Mouse (Mus musculus) frontal cortex, adult (tissue): ENCODE results near the gene Prkcg.
A peak's percentile ranks its signal among the peaks of the same experiment; 100 is the strongest.

Source experiments
- ATAC-seq: cut with Nextera tagmentation; 2 replicates; pipeline ENCODE4 v1.9.2; 2017; ENCODE audit warnings: mild to moderate bottlenecking, moderate library complexity, mixed read lengths; ENCODE audit not compliant: low TSS enrichment

Prkcg gene

DNA sequence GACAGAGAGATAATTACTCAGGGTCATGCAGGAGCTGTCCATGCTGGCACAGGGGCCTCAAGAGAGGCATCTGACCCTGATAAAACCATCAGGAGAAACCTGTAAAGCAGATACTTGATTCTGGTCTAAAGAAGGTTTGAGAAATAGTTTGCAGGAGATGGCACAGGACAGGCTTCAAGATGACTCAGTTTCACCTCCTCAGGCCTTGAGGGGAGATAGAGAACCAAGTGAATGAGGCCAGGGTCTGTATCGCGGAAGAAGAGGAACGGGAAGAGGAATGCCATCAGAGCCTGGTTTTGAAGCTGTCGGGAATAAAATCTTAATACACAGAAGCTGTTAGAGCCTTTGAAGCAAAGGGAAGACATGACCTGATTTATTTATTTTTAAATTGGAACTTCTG, 28.7 kb downstream of the Prkcg start:
- no peak for ATAC-seq

DNA sequence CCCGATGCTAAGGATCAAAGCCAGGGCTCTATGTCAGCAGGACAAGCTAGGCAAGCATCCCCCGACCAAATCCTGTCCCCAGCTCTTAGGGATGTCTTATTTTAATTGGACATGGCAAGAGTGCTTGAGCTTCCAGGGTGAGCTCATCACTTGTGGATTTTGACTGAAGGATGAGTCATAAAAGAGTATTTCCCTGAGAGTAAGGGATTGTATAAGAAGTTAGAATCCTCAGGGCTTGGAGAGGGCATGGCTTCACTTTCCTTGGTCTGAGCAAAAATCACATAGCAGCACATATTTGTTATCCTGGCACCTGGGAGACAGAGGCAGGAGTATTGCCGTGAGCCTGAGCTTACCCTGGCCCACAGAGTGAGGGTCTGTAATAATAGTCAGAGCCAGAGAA, 31.9 kb downstream of the Prkcg start:
- no peak for ATAC-seq

DNA sequence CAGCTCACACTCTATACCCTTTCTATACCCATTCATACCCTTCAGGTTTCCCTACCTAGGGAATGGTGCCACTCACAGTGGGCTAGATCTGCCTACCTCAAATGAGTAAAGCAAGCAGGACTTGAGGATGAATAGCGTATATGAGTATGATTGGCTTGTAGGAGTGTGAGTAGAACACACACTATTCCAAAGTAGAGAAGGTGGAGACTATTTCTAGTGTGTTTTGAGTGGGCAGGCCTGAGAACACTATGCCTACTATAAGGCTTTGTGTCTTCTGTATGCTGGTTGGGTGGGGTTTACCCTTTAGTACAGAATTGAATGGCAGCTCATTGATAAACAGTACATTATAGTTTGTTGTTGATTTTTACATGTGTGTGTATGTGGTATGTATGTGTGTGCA, 34.8 kb downstream of the Prkcg start:
- peak; percentile 52; the same call in 1 of the 2 replicates for ATAC-seq

DNA sequence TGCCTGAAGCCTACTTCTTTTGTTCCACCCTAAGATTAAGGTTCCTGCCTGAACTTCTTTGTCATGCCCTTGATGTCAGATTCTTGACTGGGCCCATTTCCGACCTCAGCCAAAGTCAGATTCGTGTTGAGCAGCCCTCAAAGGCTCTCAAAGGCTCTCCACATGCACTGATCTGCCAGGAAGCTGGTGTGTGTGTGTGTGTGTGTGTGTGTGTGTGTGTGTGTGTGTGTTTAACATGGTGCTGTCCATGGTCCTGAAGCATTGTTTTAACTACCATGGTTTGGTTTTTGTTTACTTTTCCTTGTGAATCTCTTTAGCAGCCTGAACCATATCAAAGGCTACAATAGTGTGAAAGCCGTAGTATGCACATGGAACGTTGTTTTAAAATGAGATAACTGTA, 39.0 kb downstream of the Prkcg start:
- no peak for ATAC-seq

DNA sequence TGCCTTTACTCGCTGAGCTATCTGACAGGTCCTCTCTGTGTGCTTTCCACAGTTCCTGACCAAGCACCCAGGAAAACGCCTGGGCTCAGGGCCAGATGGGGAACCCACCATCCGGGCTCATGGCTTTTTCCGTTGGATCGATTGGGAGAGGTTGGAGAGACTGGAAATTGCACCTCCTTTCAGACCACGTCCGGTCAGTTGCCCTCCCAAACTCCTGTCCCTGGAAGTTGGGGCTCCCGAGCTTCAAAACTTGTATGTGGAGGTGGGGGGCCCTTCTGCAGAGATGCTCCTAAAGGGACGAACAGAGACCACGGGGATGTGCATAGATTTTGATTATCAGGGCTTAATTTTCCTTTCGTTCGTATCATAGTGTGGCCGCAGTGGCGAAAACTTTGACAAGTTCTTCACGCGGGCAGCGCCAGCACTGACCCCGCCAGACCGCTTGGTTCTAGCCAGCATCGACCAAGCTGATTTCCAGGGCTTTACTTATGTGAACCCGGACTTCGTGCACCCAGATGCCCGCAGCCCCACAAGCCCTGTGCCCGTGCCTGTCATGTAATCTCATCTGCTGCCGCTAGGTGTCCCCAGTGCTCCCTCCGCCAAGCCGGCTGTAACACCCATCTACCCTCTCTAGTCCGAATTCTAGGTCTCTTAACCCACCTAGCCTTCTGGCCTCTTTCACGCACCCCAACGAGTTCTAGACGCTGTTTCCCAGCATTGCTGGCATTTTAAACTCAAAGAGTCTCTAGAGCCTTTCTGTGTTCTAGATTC, 41.0 kb downstream of the Prkcg start:
- ATAC-seq, result peak; percentile 56

DNA sequence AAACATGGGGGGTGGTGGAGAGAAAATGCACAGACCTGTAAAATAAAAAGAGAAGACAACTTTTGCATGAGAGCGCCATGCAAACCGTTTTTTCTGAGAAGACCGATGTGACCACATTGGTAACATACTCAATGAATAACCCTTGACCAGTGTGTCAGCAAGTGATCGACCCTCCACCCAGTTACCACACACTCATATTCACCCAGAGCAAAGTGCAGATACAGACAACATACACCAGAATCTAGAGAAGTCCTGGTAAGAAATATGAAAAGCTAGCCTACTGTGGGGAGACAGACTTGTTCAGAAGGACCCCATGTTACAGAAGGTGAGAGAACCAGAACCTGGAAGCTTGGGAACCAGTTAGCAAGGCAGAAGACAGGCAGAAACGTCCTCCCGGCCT, 42.2 kb downstream of the Prkcg start:
- no peak for ATAC-seq

DNA sequence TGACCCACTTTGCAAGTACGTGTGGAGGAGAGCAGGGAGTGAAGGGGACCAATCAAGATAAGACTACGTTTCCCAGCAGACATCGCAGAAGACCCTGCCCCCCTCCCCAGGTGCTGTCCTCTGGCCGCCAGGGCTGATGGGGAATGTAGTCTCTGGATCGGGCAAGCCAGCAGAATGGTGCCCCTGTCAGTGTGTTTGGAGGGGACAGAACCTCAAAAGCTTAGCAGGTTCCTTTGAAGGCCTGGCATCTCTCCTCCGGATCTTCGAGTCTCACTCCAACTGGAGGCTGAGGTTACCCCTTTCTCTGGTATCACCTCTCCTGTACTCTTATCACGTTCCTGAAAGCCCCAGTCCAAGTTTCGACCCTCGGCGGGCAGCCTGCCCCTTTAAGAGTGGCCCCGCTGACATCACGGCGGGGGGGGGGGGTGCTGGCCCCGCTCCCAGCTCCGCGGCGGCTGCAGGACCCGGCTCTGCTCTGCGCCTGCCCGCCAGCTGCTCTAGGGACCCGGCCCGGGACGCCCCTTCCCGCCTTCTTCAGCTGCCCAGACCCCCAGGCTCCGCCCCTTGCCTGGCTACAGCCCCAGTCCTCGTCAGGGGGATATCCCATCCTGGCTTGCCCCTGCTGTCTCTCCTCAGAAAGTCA, 42.7 kb downstream of the Prkcg start:
- ATAC-seq, result peak; percentile 94

DNA sequence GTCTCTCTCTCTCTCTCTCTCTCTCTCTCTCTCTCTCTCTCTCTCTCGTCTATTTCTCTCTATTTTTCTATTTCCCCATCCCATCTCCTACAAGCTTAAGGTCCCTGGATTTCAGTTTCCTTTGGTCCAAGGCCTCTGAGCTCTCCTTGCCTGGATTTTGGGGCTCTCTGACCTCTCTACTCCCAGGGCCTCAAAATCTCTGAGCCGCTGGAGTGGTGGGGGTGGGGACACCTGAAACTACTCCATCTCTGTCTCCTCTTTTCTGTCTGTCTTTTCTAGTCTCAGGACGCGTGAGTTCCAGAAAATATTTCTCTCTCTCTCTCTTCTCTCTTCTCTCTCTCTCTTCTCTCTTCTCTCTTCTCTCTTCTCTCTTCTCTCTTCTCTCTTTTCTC, 43.2 kb downstream of the Prkcg start:
- no peak for ATAC-seq

DNA sequence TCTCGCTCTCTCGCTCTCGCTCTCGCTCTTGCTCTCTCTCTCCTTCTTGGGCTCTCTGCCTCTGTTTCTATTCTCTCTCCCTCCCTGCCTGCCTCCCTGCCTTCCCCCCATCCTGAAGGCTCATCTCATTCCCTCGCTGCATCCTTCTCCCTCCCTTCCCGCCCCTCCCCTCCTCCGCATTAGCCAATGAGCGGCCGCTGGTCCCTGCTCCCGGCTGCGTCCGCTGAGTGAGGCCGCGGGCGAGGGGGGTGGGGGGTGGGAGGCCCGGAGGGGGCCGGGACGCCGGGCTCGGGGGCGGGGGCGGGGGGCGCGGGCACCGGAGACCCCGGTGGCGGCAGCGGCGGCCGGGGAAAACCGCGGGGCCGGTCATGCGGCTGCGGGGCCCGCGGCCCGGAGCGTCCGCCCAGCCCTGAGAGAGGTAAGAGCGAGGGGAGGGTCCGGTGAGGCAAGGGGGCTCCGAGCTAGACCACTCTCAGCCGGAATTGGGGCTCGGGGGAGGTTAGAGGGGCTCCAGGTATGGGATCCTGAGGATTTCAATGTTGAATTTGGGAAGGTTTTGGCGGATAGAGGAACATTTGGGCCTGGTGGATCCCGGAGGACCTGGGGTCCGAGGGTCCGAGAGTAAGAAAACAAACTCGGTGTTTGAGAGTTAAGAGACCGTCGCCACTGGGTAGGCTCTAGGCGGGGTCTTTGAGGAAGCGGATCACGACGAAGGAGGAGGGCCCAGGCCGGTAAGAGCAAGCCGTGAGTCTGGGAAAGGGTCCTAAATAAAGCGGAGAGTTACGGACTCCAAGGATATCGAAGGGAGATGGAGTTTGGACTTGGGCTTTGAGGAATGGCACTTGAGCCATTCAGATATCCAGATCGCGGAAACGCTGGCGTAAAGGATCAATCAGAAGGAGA, 43.9 kb downstream of the Prkcg start, which contains the start of gene Cacng7:
Gene Cacng7, plus strand, starts transcription at position 337 of the 903 bp plus-strand sequence.
- peak; percentile 60 for ATAC-seq

DNA sequence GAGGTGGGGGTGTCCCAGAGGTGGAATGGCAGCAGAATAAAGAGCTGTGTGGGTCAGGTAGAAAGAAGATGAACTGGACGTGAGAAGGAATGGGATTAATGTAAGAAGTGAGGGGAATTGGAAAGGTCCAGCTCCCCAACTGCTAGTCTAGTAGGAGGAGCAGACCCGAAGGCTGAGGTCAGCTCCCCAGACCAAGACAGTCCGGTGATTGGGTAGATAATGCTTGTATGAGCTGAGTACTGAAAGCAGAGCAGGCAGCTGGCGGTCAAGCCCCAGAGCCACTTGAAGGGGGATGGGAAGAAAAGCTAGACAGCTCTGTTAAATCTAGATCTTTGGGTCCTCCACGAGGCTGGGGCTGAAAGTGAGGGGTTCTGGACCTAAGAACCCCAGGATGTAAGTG, 44.6 kb downstream of the Prkcg start:
- ATAC-seq, result no peak

DNA sequence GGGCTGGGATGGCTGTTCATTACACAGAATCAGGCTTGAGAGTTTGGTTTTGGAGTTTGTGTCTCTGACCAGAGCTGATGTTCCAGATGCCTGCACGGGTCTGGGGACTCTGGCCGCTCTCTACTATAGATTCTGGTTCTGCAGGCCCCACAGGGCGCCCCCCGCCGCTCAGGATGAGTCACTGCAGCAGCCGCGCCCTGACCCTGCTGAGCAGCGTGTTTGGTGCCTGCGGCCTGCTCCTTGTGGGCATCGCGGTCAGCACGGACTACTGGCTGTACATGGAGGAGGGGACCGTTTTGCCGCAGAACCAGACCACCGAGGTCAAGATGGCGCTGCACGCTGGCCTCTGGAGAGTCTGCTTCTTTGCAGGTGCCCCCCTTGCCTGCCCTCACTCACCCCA, 47.4 kb downstream of the Prkcg start:
- no peak for ATAC-seq

DNA sequence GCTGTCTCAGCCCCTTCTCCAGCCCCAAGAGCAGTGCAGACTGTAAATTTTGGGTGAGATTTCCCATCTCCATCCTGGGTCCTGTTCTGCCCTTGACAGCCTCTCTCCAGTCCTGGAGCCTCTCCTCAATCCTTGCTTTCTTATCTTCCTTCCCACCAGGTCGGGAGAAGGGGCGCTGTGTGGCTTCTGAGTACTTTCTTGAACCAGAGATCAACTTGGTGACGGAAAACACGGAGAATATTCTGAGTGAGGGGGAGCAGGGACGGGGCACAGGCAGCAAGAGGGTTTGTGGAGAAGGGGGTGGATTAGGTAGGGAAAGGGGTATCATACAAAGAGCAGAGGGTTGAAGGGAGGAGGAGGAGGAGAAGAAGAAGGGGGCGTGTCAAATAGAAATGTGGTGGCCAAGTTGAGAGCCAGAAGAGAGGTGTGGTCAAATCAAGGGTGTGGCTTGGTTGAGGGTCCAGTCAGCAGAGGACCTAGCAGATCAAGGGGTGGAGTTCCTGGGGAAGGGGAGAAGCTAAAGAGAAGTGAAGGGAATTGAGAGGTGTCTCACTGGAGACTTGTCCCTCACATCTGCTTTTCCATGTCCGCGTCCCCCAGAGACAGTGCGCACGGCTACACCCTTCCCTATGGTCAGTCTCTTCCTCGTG, 49.4 kb downstream of the Prkcg start:
- ATAC-seq, result no peak

DNA sequence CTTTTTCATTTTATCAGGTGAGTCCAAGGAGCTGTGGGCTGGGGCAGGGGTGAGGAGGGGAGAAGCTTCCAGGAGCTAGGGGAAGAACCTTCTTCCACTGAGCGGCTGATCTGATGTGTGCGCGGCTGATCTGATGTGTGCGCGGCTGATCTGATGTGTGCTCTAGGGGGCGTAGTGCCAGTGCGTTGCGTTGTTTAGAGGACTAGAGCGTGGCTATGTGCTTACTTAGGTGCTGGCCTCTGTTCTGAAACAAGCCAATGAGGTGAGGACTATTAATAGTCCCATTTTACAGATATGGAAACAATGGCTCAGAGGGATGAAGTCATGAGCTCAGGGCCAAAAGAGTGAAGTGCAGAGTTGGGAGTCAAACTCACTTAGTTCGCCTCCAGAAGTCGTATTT, 50.0 kb downstream of the Prkcg start:
- no peak for ATAC-seq

DNA sequence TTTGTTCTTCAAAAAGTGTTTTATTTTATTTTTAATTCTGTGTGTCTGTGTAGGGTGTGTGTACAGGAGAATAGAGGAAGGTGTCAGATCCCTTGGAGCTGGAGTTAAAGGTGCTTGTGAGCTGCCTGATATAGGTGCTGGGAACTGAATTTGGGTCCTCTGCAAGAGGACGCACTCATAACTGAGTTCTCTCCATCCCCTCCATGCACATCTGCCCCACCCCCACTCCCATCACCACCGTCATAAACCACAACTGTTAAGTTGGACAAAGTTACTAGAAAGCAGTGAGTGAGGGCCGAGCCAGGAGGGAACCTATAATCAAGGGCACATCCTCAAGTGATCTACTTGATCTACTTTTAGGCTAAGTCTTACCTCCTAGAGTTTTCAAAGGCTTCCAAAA, 54.9 kb downstream of the Prkcg start:
- no peak for ATAC-seq

DNA sequence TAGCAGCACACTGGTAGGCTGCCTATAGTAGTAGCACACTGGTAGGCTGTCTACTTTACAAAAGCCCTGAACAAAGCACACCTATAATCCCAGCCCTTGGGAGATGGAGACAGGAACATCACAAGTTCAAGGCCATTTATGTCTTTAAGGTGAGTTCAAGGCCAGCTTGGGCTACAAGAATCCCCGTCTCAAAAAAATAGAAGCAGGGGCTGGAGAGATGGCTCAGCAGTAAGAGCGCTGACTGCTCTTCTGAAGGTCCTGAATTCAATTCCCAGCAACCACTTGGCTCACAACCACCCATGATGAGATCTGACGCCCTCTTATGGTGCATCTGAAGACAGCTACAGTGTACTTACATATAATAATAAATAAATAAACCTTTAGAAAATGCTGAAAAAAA, 56.3 kb downstream of the Prkcg start:
- ATAC-seq, result no peak

DNA sequence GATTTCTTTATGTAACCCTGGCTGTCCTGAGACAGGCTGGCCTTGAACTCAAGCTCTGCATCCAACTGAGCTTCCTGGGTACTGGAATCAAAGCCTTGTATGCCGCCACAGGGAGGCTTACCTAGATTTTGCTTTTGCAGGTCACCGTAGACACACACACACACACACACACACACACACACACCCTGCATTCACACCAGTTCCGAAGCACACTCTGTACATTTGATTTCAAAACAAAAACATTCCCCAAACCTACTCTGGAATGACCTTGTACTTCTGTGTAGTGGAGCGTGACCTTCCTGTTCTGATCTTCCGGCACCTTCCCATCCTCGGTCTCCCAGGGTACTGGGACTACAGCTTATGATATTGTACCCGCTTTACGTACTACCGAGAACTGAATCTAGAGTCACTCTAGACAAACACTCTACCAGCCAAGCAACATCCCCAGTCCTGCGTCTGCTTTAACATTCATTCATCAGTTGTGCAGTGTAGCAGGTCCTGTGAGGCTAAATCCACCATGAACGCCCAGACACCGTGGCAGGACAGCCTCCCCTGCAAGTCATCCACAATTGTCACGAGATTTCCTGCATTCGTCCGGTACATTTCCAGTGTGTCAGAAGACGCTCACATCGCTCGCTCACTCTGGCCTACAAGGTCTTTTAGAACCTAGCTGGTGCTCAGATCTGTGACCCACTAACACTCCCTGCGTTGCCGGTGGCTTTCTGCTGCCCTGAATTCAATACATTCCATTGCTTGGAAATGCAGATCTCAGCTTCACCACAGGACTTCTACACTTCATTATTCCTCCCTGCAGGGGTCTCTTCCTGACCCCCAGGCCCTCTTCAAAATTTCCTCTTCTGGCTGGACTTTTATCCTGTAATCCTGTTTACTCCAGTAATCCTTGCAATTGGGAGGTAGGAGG, 58.6 kb downstream of the Prkcg start:
- no peak for ATAC-seq

DNA sequence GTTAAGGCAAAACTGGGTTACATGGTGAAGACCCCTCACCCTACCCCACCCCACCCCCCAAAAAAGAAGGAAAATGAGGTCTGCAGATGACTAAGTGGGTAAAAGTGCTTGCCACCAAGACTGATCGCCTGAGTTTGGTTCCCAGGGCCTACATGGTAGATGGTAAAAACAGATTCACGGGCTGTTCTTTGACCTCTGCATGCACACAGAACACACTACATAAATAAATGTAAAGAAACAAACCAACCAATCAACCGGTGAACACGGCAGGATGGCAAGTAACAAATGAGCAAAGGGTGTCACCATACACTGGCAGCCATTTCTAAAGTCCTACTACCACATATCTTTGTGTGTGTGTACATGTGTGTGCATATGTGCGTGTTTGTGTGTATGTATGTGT, 59.3 kb downstream of the Prkcg start:
- ATAC-seq, result no peak

DNA sequence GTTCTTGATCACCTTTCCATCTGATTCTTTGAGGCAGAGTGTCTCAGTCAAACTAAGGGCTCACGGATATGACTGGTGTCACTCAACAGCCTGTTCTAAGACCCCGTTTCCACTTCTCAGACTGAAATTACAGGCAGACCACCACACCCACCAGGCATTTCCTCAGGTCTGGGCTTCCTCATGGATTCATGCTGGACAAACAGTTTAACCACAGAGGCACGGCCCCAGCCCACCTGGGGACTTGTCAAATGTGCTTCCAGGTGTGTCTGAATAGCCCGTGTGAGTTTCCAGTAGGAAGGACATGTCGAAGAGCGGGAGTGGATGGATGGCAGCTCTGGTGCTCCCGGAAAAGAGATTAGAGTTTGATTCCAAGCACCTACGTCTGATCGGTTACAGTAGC, 60.8 kb downstream of the Prkcg start:
- ATAC-seq, result no peak

DNA sequence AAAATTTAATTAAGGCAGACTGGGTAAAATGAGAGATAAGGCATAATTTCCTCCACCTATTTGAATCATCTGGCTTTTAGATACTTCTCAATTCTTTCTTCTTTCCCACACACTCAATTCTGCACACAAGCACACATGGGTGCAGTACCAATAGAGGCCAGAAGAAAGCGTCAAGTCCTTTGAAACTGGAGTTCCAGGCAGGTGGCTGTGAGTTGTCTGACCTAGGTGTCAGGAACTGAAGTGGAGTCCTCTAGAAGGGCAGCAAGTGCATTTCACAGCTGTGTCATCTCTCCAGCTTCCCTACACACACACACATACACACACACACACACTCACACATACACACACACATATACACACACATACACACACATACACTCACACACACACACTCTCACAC, 62.6 kb downstream of the Prkcg start:
- ATAC-seq, result no peak

DNA sequence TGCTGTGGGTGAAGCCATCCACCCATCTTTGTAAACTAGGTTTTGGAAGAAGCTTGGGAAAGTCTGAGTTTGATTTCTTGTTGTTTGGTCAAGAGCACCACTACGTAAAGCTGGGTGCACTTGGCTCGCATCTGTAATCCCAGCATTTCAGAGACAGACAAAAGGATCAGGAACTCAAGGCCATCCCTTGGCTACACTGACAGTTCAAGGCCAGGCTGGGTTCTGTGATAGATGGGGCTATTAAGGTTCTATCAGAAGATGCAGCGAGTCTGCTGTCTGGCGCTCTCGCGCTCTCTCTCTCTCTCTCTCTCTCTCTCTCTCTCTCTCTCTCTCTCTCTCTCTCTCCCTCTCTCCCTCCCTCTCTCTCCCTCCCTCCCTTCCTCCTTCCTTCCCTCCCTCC, 65.9 kb downstream of the Prkcg start:
- ATAC-seq, result no peak

DNA sequence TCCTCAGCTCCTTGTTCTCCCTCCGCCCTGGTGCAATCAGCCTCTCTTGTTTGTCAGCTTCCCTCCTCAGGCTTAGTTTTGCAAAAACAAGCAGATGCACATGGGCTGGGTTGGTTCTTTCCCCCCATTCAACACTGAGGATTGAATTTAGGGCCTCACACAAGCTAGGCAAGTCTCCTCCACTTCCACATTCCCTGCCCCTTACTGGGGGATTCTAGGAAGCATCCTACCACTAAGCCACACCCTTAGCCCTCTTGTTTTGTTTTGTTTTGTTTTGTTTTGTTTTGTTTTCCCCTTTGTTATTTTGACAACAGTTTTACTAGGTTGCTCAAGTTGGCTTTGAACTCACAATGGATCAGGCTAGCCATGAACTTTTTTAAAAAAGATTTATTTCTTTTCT, 71.7 kb downstream of the Prkcg start:
- ATAC-seq, result no peak
